Mouse (Mus musculus): ENCODE measurements around the gene Gm15023. TPM values are rescaled to one million over a fixed set of nuclear protein-coding genes. Genes with fewer than 3 reads are reported as not detected.

The Gm15023 gene
- not detected for total RNA-seq (2023)

GRCm38 (mm10) chrX:135177532-135177931 lies at the start of gene Gm15023:
Gene Gm15023, minus strand, starts transcription at chrX:135177632.

DNA sequence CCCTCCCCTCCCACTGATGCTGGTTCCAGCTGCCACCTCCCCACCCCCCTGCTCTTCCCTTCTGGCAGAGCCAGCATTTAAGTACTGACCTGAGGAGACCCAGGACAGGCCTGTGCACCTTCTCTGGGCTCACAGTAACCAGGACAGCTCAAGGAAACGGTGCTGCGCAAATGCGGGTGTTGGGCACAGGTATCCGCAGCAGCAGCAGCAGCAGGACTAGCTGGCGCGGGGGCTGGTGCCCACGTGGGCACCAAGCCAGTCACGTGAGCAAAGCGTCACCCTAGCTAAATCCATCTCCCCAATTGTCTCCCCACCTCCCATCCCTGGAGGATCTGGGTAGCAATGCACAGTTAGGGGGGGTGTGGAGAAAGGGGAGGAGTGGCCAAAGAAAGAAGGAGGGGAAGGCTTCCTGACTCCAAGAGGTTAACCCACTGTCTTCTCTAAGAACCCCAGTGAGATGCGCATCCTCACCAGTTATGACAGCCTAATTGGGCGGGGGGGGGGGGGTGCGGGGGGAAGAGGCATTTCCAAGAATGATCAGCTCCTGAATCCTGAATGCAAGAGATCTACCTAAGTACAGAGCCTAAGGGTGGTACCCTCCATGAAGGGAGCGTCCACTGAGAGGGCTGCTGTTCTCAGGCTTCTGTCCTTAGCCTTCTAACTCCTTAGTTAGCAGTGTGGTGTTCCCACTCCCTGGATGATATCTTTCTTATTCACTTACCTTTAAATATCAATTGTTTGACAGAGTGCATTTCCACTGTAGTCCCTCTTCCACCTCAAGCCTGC lies 33.2 kb upstream of the Gm15023 start, which contains the start of gene Tceal6:
Gene Tceal6, minus strand, starts transcription at position 252 of the 786 bp plus-strand sequence.

Other genes starting within 250 kb of the Gm15023 start
- gene Nxf2, start 212.9 kb downstream of the Gm15023 start, total RNA-seq (2023), result not detected
- 6.9 TPM for gene Zmat1, start 168.4 kb downstream of the Gm15023 start, total RNA-seq (2023)
- gene Tceal6, start 33.1 kb upstream of the Gm15023 start, total RNA-seq (2023), result not detected
- not detected for gene Pramel3, start 124.7 kb upstream of the Gm15023 start, total RNA-seq (2023)
- not detected for gene Gm5128, start 195.7 kb upstream of the Gm15023 start, total RNA-seq (2023)